Mouse (Mus musculus) spleen, adult 18-20 months (tissue): ENCODE data around the gene Ppp1r13l.

ENCODE experiments used
- DNase-seq, 2 experiments: peaks; one replicate each; pipeline ENCODE4 v3.0.0; 2022; ENCODE audit warnings: mixed read lengths in 2 of 2

Gene Ppp1r13l

DNA sequence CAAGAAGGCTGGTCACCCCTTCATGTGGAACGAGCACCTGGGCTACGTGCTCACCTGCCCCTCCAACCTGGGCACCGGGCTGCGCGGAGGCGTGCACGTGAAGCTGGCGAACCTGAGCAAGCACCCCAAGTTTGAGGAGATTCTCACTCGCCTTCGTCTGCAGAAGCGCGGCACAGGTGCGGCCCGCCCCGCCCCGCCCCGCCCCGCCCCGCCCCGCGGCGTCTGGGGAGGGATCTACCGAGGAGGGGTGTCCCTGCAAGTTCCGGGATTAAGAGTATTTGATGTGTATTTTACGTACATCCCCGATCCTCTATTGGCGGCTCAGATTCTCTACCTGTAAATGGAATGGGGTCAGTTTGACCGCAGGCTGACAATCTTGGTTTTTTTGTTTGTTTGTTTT, 60.6 kb downstream of the Ppp1r13l start:
- DNase-seq = no peak

DNA sequence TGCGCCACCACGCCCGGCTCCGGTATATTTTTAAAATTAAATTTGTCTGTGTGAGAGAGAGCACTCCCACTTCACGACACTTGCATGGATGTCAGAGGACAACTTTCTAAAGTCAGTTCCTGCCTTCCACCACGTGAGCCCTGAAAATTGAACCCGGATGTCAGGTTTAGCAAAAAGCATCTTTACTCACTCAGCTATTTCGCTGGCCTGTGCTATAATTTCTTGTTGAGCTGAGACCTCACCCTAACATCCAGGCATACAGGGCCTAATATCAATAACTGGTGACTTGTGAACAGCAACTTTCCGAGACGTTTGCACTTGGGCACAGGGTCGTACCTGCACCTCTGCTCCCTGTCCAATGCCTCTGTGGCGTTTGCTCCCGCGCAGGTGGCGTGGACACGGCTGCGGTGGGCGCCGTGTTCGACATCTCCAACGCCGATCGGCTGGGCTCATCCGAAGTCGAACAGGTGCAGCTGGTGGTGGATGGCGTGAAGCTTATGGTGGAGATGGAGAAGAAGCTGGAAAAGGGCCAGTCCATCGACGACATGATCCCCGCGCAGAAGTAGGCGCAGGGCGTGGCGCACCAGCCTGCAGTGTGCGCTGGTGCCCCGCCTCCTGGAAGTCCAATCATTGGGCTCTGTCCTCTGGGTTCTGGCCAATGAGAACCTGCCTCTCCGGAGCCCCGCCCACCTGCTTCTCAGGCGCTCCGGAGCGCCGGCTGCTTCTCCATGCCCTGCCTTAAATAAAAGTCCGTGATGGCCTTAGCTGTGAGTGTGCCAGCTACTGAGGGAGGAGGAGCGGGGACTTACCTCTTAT, 61.5 kb downstream of the Ppp1r13l start:
- DNase-seq = peak; percentile 74 to 85

DNA sequence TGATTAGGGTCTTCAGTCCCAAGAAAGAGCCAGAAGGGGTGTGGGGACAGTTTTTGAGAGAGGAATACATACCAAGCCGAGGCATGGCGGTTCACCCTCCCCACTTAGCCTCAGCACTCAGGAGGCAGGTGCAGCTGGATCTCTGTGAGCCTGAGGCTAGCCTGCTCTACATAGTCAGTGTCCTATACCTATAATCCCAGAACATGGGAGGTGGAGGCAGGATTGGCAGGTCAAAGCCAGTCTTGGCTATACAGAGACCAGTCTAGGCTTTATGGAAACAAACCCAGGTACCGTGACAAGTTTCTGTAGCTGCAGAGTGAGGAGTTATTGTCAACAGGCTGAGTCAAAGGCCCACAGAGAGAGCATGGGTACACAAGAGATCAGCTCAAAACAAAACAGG, 63.5 kb downstream of the Ppp1r13l start:
- no peak for DNase-seq

DNA sequence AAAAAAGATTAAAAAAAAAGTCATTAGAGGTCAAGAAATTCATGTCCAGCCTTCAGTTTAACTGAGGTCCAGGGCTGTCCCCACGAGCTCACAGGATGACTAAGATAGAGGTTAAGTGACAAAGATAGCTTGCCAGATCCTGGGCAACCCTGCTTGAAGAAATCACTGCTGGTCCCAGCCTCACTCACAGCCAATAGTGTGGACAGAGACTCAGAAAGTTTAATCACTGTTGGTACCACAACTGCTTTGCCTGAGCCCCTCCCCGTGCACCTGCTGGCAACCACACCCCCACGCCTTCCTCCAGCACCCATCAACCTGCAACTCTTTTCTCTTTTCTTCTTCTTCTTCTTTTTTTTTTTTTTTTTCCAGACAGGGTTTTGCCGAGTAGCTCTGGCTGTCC, 64.5 kb downstream of the Ppp1r13l start:
- DNase-seq = no peak

DNA sequence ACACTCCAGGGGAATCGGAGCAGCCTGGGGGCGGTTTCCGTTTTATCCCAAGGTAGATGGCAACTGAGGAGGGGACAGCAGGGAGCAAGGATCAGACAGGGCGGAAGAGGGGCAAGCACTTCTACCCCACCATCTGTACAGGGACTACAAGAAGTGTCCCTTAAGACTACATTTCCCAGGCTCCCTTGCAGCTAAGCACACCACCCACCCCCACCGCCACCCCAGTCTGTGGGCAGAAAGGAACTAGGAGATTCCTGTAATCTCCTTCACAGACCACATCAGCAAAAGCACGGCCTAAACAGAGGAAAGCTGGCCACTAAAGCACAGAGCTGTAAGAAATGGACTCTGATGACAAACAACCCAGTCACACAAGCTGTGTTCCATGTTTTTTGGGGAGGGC, 66.8 kb downstream of the Ppp1r13l start:
- no peak for DNase-seq

DNA sequence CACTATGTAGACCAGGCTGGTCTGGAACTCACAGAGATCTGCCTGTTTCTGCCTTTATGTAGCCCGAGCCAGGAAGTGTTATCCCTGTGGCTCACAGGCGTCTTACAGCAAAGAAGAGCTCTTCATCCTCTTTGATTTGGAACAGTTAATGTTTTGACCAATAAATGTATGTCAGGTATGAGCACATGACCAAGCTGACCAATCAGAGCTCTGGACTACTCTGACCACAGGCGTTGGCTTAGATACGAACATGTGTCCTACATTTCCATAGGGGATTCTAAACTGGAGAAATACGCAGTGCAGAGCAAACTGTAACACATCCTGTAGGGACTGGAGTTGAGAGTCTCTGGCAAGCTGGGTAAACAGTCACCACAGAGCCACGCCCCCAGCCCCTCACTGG, 67.3 kb downstream of the Ppp1r13l start:
- DNase-seq = no peak
